Mouse (Mus musculus): ENCODE results near the gene Calhm6.

Calhm6 gene

GRCm38 (mm10) chr10:34127392-34128378, at the start of gene Calhm6:
Calhm6 (minus strand) TSS chr10:34127984.
- DNase-seq (ENCODE audit: low spot score): no peak

DNA sequence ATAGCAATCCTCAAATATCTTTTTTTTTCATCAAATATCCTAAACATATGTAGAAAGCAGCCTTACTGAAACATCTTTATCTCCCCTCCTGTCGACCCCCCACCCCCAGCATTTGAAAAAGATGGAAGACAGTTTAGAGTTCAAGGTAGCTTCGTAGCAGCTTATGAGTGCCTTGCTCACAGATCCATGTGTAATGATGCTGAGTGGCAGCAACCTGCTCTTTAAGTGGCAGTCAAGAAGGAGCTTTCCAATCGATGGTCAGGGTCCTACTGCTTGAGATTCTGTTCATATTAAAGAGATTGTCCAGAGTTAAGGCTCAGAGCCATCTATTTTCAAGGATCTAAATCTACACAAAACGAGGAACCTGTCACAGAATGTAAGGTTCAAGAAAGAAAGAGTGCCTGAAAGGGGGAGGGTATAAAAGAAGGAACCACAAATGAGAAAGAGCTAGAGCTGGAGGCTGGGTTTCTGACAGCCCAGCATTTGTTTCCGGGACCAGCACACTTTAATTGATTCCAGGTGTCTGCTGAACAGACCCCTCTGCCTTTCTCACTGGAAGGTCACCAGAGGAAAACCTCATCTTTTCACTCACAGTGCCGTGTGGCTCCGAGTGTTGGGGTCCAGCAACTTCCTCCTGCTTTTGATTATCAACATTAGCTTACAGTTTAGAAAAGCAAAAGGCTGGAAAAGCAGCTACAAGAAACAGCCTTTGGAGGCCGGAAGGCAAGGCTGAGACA, 48.3 kb upstream of the Calhm6 start:
- DNase-seq (ENCODE audit: low spot score): no peak

DNA sequence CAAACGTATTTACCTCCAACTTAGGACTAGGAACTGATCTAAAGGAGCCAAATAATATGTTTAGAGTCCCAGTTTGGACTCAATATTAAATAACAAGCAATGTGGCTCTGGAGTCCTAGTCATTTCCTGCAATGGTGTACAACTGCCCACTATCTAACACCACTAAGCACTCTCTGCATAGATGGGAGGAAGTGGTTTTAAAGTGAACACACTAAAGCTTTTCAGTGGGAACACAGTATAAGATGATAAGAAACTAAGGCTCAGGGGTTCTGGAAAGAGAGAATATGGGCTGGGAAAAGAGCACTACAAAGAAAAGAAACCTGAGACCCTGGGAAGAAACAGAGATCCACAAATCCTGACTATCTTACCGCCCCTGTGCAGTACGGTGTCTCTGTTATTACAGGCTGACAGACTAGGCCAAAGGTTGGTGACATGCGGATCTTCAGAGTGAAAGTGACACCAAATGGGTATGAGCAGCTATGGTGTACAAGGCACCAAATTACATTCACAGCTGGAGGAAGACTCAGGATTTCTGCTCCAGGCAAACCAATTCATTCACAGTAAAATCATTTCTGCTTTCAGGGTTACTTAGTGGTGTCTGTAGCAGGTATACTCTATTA, 45.0 kb upstream of the Calhm6 start:
- DNase-seq (ENCODE audit: low spot score): no peak

GRCm38 (mm10) chr10:34171660-34172059, 43.9 kb upstream of the Calhm6 start:
- DNase-seq (ENCODE audit: low spot score): no peak

DNA sequence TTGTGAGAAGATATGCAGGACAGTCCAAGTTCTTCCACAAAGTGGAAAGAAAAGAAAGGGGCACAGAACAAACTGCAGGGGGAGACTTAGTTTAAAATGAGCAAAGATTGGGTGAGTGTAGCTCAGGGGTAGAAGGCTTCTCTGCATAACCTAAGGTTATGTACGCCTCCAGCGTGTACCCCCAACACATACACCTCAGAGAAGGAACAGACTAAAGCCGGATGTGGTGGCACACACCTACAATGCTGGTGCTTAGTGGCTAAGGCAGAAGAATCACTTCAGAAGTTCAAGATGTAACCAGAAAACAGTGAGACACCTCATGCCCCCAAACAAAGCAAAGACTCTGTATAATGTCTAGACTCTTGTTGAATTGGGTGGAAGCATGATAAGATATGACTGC, 43.4 kb upstream of the Calhm6 start:
- DNase-seq (ENCODE audit: low spot score): no peak

DNA sequence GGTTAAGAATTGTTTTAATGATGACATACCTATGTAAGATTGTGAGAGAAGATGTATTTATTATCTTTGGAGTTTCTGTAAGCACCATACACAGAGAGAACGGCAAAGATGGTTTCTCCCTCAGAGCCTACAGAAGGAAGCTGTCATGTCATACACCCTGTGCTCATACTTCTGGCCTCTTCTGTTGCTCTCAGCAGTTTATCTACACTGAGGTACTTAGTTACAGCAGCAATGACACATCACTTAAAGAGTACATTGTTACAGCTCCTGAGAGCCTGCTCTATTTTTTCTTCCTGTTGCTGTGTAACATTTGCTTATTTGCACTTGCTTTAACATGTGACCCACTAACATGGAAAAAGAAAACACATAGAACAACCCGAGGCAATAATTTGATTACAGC, 39.2 kb upstream of the Calhm6 start:
- DNase-seq (ENCODE audit: low spot score): no peak

DNA sequence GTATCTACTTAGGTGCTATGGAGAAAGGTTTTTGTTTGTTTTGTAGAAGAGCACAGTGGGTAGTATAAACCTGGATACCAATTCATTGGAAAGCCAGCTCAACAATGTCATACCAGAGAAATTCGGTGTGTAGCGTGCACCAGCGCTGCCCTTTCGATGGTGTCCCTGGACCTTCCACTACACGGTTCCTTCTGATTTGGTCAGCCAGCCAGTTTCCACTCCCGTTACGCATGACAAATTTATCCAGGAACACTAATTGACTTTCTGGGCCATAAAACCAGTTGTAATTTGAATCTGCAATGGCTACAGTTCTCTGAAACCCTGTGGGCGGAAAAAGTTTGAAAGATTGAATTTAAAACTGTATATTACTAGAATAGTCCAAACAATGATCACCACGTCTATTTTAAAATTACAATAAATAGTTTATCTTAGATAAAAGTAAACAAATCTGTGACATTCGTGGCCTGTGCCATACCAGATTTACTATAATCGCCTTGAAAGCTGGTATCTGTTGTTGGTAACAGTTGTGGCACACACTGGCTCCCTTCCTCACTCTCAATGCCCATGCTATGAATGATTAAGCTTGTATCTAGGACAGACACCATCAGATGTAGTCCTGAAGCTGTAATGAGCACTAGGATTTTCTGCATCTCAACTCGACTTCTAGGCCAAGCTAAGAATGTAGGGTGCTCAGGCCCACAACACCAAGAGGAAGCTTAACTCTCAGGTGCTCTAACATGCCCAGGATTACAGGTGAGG, 28.2 kb upstream of the Calhm6 start:
- DNase-seq (ENCODE audit: low spot score): no peak

DNA sequence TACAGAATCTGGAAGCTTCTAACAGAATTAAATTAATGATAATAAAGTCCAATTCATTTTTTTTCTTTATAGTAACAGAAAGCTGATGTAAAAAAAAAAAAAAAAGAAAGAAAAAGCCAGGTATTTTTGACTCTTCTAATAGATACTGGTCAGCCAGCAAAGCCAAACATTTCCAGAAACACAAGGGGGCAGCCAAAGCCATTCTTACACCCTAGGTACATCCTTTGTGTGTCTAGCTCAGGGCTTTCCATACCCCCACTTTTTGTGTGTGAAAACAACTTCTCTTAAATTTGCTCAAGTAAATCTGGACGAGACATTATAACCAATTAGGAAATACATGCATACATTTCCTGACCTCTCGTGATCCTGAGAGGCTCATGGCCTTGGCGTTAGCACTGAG, 24.0 kb upstream of the Calhm6 start:
- peak; percentile 51 for DNase-seq (ENCODE audit: low spot score)

GRCm38 (mm10) chr10:34150454-34150853, 22.7 kb upstream of the Calhm6 start:
- no peak for DNase-seq (ENCODE audit: low spot score)

GRCm38 (mm10) chr10:34149772-34150171, 22.0 kb upstream of the Calhm6 start:
- no peak for DNase-seq (ENCODE audit: low spot score)

- DNase-seq (ENCODE audit: low spot score): no peak
These were observed 13.9 kb upstream of the Calhm6 start for GRCm38 (mm10) chr10:34141693-34142092.

GRCm38 (mm10) chr10:34139768-34140167, 12.0 kb upstream of the Calhm6 start:
- peak; percentile 58 for DNase-seq (ENCODE audit: low spot score)

DNA sequence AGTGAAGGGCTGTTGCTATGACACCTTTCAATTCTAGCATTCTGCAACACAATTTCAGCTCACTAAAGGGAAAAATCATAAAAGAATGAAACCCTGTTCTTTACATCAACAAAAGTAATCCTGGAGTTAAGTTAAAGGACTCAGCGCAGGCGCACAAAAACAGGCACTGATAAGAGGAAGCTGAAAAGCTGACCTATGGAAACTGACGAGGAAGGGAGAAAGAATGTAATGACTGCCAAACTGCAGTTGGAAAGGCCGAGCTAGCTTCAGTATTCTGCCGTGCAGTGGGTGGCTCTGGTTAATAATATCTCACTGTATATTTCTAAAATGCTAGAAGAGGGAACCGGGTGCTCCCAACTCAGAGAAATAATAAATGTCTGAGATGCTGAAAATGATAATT, 10.2 kb upstream of the Calhm6 start:
- no peak for DNase-seq (ENCODE audit: low spot score)

GRCm38 (mm10) chr10:34136432-34136831, 8.6 kb upstream of the Calhm6 start:
- DNase-seq (ENCODE audit: low spot score): no peak

- peak; percentile 21 for DNase-seq (ENCODE audit: low spot score)
These were observed 3.6 kb upstream of the Calhm6 start for GRCm38 (mm10) chr10:34131356-34131755.

- peak; percentile 99 for DNase-seq (ENCODE audit: low spot score)
These were observed 607 bp upstream of the Calhm6 start for GRCm38 (mm10) chr10:34128391-34128790.

- no peak for DNase-seq (ENCODE audit: low spot score)
These were observed 9.4 kb downstream of the Calhm6 start for GRCm38 (mm10) chr10:34118421-34118820.

DNA sequence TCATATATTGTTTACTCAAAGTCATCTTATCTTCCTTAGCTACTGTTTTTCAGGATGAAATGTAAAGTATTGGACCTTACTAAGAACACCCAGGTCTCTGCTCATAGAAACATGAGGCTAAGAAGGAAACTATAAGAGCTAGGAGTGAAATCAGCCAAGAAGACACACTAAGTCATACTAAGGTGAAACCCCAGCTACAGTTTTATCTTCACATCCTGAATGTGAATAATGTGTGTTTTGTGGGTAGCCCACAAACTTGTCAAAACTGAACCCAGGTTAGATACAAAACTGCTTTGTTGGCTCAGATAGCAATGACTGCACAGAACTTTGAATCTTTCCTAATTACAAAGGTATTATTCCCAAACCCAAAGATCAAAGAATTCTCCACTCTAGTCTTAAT, 10.0 kb downstream of the Calhm6 start:
- no peak for DNase-seq (ENCODE audit: low spot score)

- peak; percentile 28 for DNase-seq (ENCODE audit: low spot score)
These were observed 10.7 kb downstream of the Calhm6 start for GRCm38 (mm10) chr10:34117131-34117530.

- DNase-seq (ENCODE audit: low spot score): peak; percentile 14
These were observed 15.6 kb downstream of the Calhm6 start for GRCm38 (mm10) chr10:34111964-34112738.

GRCm38 (mm10) chr10:34110863-34111465, 16.8 kb downstream of the Calhm6 start:
- no peak for DNase-seq (ENCODE audit: low spot score)
